Mouse (Mus musculus) intestine, embryonic 14.5 days (tissue): Measurements from ENCODE around the gene Tenm3. TPM values are rescaled to one million over a fixed set of nuclear protein-coding genes. Genes with fewer than 3 reads are reported as not detected.

ENCODE experiments used
- ATAC-seq: fragments of 200-750 bp; cut with Nextera tagmentation; replicated peaks from 2 replicates; pipeline ENCODE4 v1.8.0; 2017; ENCODE audit warnings: low read depth, moderate number of reproducible peaks, moderate TSS enrichment, moderate library complexity; ENCODE audit not compliant: low FRiP score, low TSS enrichment
- DNase-seq: peaks from one replicate; pipeline ENCODE4 v3.0.0-alpha.2; 2018; ENCODE audit warnings: low spot score
- H3K27ac ChIP-seq: fragments of 300-500 bp; sonication (generic); 2 replicates; pipeline ENCODE4 v1.5.1; 2014; ENCODE audit warnings: low read depth, mild to moderate bottlenecking, control low read depth
- H3K27me3 ChIP-seq: fragments of 300-500 bp; sonication (generic); replicated peaks from 2 replicates; pipeline ENCODE4 v1.6.1; 2014; ENCODE audit warnings: low read length, control low read depth; ENCODE audit not compliant: control insufficient read depth, insufficient read depth
- H3K36me3 ChIP-seq: fragments of 300-500 bp; sonication (generic); 2 replicates; pipeline ENCODE4 v1.6.1; 2014; ENCODE audit warnings: low read length, control low read depth; ENCODE audit not compliant: control insufficient read depth, insufficient read depth
- H3K4me1 ChIP-seq: fragments of 300-500 bp; sonication (generic); replicated peaks from 2 replicates; pipeline ENCODE4 v1.6.1; 2014; ENCODE audit warnings: low read length, control low read depth, mixed read lengths; ENCODE audit not compliant: control insufficient read depth, insufficient read depth
- H3K4me2 ChIP-seq: fragments of 300-500 bp; sonication (generic); 2 replicates; pipeline ENCODE4 v1.6.1; 2014; ENCODE audit warnings: low read length
- H3K4me3 ChIP-seq: fragments of 300-500 bp; sonication (generic); 2 replicates; pipeline ENCODE4 v1.5.1; 2014; ENCODE audit warnings: low read depth, low read length, control low read depth, mixed read lengths
- H3K9ac ChIP-seq: fragments of 300-500 bp; sonication (generic); 2 replicates; pipeline ENCODE4 v1.6.1; 2014; ENCODE audit warnings: mild to moderate bottlenecking, low read length
- H3K9me3 ChIP-seq: fragments of 300-500 bp; sonication (generic); 2 replicates; pipeline ENCODE4 v1.6.1; 2016; ENCODE audit warnings: low read length, control low read depth; ENCODE audit not compliant: control insufficient read depth
- WGBS: fragments of 180-500 bp; shearing (Covaris S2); extraction: QIAGEN DNeasy Blood & Tissue Kit; methylation state at CpG from one replicate; pipeline ENCODE4 v1.1.7; 2014; 5-methylcytosine and 5-hydroxymethylcytosine counted together
- polyA plus RNA-seq: library from polyadenylated mRNA; unstranded; fragments of >200 nt; fragmentation: Nextera tagmentation; extraction: Ambion mirVana; gene quantifications from 2 replicates; pipeline ENCODE4 v1.2.1, GENCODE M21; 2014

The Tenm3 gene
- polyA plus RNA-seq, 1 experiment from 2014 or later: 32.1 TPM

DNA sequence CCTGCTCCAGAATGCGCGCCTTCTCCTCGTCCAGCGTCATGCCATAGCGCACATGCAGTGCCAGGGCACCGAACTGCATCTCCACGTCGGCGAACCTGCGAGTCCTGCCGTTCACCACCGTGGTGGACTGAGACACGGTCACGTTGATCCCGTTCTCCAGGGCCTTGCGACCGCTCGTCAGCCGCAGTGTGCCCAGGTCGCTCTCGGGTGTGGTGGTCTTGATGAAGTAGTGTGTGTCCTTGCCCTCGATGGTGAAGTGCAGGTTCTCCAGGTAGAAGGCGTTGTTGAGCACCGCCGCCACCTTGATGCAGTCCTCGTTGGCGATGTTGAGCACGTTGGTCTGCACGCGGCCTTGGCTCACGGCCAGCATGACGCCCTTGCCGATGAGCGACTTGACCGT lies 615.1 kb downstream of the Tenm3 start:
- Histone ChIP-seq H3K9me3 (peaks cover 6% of the 10 kb centered on the region; the same call in 1 of the 2 replicates), H3K27ac (no peak overlapping the region), H3K4me2 (no peak overlapping the region), H3K36me3 (peaks cover 42% of the 10 kb centered on the region), H3K27me3 (no peaks in the 10 kb centered on the region), H3K4me3 (no peak overlapping the region), H3K9ac (no peak overlapping the region), H3K4me1 (no peaks in the 10 kb centered on the region)
- no peak for DNase-seq
- WGBS: 96% methylated on average over 35 of the region's 35 CpGs
- ATAC-seq: no peak

DNA sequence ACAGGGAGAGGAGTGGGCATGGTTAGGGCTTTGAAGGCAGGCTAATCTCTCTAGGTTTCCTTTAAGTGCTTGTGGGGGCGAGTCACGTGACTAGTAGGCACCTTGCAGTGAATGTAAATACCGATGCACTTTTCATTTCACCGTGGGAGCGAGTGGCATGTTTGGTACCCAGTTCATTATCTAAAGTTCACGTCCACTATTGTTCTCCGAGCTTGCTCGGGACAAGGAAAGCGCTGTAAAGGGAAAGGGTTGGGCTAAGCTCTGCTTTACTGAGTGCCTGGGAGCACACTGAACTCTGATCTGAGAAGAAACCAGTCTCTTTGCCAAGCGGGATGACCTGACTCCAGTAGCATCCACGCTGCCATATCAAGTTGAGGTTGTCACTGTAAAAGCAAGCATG lies 619.0 kb downstream of the Tenm3 start:
- WGBS: 50% methylated on average over 11 of the region's 11 CpGs
- H3K4me3 ChIP-seq: no peak overlapping the region
- no peak overlapping the region for H3K9ac ChIP-seq
- peaks cover 21% of the 10 kb centered on the region for H3K36me3 ChIP-seq
- H3K9me3 ChIP-seq: peaks cover 6% of the 10 kb centered on the region; the same call in 1 of the 2 replicates
- H3K4me1 ChIP-seq: no peaks in the 10 kb centered on the region
- H3K27me3 ChIP-seq: 0 out of 2 replicates have a peak, but pooled peaks cover 5% of the 10 kb centered on the region
- ATAC-seq (no peak), DNase-seq (no peak)
- no peak overlapping the region for H3K27ac ChIP-seq
- no peak overlapping the region for H3K4me2 ChIP-seq

DNA sequence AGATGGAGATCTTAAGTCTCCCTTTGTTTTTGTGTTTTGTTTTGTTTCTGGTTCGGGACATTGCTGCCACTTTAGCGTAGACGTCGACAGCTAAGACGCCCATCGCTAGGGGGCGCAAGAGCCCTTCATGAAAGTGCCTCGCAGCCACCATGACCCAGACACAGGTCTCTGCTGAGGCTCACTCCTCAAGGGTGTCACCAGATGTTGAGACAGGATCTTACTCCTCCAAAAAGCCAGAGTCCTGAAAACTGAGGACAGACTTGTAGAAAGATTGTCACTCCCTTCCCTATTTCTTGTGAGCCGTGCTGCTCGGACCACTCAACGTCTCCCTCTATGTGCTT lies 621.4 kb downstream of the Tenm3 start:
- Histone ChIP-seq H3K9me3 (no peaks in the 10 kb centered on the region), H3K4me2 (peak overlapping the region; percentile 67), H3K27ac (no peak overlapping the region), H3K4me3 (peak overlapping the region; percentile 29), H3K4me1 (no peaks in the 10 kb centered on the region), H3K36me3 (no peaks in the 10 kb centered on the region), H3K9ac (peak overlapping the region; percentile 23; the same call in 1 of the 2 replicates), H3K27me3 (0 out of 2 replicates have a peak, but pooled peaks cover 5% of the 10 kb centered on the region)
- DNase-seq: peak; percentile 96
- peak; percentile 62; the same call in 1 of the 2 replicates for ATAC-seq
- 12% methylated on average over 11 of the region's 11 CpGs for WGBS

DNA sequence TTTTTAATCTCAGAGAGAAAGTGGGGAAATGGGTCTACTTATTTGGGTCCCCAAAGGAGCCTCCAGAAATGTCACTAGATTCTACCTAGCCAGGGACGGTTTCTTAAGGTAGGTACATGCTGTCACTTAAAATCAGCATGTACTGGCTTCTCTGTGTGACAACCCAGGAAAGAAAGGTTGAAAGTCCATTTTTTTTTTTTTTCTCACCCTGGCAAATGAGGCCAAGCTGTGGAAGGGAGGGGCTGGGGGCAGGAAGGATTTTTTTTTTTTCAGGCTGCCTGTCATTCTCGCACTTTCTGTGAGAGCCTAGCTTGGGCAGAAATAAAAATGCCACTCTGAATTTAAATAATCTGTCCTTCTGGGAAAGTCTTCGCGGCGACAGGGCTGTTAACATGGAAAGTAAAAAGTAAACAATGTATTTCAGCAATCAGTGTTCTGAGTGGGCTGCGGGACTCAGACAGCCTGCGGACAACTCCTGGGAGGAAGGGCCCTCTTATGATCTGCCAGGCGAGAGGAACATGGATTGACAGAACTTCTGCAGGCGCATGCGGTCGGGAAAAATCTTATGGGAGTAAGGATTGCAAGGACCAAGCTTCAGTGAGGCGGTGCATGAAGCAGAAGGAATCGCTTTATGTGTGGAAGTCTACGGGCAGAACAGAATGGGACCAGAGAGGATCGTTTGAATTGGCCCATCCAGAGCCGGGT lies 621.9 kb downstream of the Tenm3 start:
- no peaks in the 10 kb centered on the region for H3K9me3 ChIP-seq
- no peaks in the 10 kb centered on the region for H3K36me3 ChIP-seq
- peak overlapping the region; percentile 29 for H3K4me3 ChIP-seq
- 13% methylated on average over 16 of the region's 16 CpGs for WGBS
- H3K27me3 ChIP-seq: 0 out of 2 replicates have a peak, but pooled peaks cover 5% of the 10 kb centered on the region
- peak overlapping the region; percentile 23; the same call in 1 of the 2 replicates for H3K9ac ChIP-seq
- no peak overlapping the region for H3K27ac ChIP-seq
- peak overlapping the region; percentile 67 for H3K4me2 ChIP-seq
- no peaks in the 10 kb centered on the region for H3K4me1 ChIP-seq
- ATAC-seq (peak; percentile 45; the same call in 1 of the 2 replicates), DNase-seq (no peak)

DNA sequence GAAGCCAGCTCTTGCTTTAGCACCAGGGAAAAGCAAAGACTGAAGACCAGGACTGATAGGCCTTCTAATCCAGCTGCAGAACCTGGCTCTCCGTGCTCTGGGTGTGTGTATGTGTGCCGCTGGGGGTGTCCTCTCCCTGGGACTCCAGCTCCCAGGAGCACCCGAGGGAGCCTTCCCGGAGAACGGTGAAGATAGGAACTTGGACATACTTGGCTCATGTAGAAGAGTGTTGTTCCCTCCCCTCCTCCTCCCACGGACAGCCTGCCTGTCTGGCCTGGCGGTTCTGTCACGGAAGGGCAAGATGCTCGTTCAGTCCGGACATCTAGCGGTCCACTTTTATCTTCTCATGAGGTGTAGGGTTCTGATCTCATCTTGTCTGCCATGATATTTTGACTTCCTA lies 622.4 kb downstream of the Tenm3 start:
- WGBS: 82% methylated on average over 11 of the region's 11 CpGs
- DNase-seq: no peak
- Histone ChIP-seq H3K4me1 (no peaks in the 10 kb centered on the region), H3K9ac (no peak overlapping the region), H3K4me3 (no peak overlapping the region), H3K27me3 (0 out of 2 replicates have a peak, but pooled peaks cover 5% of the 10 kb centered on the region), H3K9me3 (no peaks in the 10 kb centered on the region), H3K27ac (no peak overlapping the region), H3K4me2 (no peak overlapping the region), H3K36me3 (no peaks in the 10 kb centered on the region)
- ATAC-seq: no peak

DNA sequence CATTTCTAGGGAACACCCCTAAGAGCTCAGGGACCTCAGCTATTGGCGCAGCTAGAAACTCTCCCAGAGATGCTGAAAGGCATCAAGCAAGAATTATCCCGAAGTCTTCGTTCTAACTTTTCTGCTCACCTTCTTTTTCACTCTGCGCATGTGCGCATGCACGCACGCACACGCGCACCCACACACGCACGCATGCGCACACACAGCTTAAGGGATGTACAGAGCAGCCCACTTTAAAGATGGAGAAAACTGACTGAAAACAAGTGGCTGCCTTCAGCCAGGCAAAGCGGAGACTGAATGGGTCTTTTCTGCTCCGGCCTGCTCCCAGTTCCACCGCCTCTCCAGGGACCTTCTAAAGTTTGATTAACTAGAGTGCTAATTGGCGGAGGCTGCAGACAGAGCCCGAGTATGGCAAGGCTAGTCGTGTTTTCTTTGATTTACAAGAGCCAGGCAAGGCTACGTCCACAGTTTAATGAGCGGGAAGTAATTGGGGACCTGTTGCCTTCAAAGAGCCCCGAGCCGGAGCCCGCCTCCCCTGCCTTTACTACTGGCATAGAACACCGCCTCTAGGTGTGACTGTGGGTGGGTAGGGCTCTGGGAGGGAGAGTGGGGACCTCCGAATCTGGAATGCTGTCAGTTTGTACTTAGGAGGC lies 623.1 kb downstream of the Tenm3 start:
- Histone ChIP-seq H3K4me2 (no peak overlapping the region), H3K36me3 (no peaks in the 10 kb centered on the region), H3K9me3 (no peaks in the 10 kb centered on the region), H3K4me1 (no peaks in the 10 kb centered on the region), H3K9ac (no peak overlapping the region), H3K27ac (no peak overlapping the region), H3K4me3 (no peak overlapping the region), H3K27me3 (0 out of 2 replicates have a peak, but pooled peaks cover 5% of the 10 kb centered on the region)
- 76% methylated on average over 25 of the region's 25 CpGs for WGBS
- DNase-seq (no peak), ATAC-seq (no peak)

DNA sequence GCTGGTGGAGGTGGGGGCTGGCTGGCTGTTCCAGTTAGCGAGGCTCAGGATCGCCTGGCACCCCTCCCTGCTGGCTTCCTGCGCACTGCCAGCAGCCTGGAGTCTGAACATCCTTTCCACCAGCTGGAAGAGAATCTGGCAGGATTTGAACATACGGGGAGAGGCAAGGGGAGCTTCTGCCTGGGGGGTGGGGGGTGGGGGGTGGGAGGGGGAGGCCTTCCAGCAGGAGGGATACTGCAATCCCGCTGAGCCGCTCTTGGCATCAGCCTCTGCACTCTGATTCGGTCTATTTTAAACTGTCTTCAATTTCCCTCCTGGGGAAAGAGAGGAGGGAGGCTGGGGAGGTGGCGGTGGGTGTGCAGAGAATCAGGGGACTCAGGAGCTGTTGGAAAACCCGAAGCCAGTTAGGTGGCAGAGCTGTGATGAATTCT lies 628.7 kb downstream of the Tenm3 start:
- Histone ChIP-seq H3K4me1 (no peaks in the 10 kb centered on the region), H3K4me3 (no peak overlapping the region), H3K27ac (no peak overlapping the region), H3K9ac (no peak overlapping the region), H3K36me3 (no peaks in the 10 kb centered on the region), H3K9me3 (no peaks in the 10 kb centered on the region), H3K4me2 (no peak overlapping the region), H3K27me3 (no peaks in the 10 kb centered on the region)
- ATAC-seq: no peak
- DNase-seq: no peak
- 57% methylated on average over 9 of the region's 9 CpGs for WGBS

DNA sequence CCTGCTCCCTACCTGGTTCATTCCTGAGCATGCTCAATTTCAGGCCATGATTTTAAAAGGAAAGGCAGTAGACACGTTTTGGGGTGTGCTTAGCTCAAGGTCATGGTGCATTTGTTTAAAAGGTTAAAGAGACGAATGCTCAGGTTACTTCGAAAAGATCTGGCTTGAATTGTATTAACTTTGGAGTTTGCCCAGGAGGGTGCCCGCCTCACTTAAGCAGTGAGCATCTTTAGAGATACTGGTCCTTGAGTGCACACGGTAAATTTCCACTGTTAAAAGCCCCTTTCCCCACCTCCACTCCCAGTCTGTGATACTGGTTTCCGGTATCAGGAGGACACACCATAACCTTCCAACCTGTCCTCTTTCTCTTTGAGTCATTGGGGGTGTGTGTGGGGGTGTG lies 629.4 kb downstream of the Tenm3 start:
- ATAC-seq: no peak
- no peaks in the 10 kb centered on the region for H3K4me1 ChIP-seq
- 73% methylated on average over 6 of the region's 6 CpGs for WGBS
- no peaks in the 10 kb centered on the region for H3K9me3 ChIP-seq
- no peak overlapping the region for H3K27ac ChIP-seq
- no peak overlapping the region for H3K9ac ChIP-seq
- no peak overlapping the region for H3K4me2 ChIP-seq
- H3K27me3 ChIP-seq: no peaks in the 10 kb centered on the region
- no peak overlapping the region for H3K4me3 ChIP-seq
- no peak for DNase-seq
- H3K36me3 ChIP-seq: no peaks in the 10 kb centered on the region
